Comparison of ENCODE assay signal across 17 mouse cellular contexts in genomic region chr9:23396186-23396585, GRCm38 (mm10).
DNase-seq lines count a peak whose midpoint lies in the region; ATAC-seq and TF ChIP-seq lines count a peak whose summit lies in the region.
"Had no signal": no experiment of that assay in that cellular context is flagged by ENCODE, and none has a peak within 500 bp of the region (broad histone marks: within the 10 kb centered on the region; RNA-seq: fewer than 3 reads in every experiment).

No protein-coding gene starts in this region.

- peaks cover 19 to 32% of the 10 kb centered on the region in 2 experiments for H3K4me1 ChIP-seq in heart, embryonic 14.5 days (ENCODE audit: control insufficient read depth in 2 of 2, insufficient read depth in 2 of 2, low read length in 2 of 2)
- H3K4me1 ChIP-seq in intestine, postnatal 0 days (replicated peaks; ENCODE audit: control insufficient read depth, insufficient read depth, low read length) = no peaks in the 10 kb centered on the region
- H3K4me1 ChIP-seq: forebrain, embryonic 15.5 days; hindbrain, embryonic 13.5 days; midbrain, embryonic 10.5 days; neural tube, embryonic 12.5 days had no signal

- no peaks in the 10 kb centered on the region for H3K36me3 ChIP-seq in heart, embryonic 14.5 days (ENCODE audit: control insufficient read depth, insufficient read depth, low read length)
- no peaks in the 10 kb centered on the region for H3K36me3 ChIP-seq in intestine, postnatal 0 days (ENCODE audit: control insufficient read depth, insufficient read depth)
- H3K36me3 ChIP-seq: forebrain, embryonic 15.5 days; hindbrain, embryonic 13.5 days; kidney, embryonic 15.5 days; limb, embryonic 10.5 days; lung, embryonic 15.5 days; midbrain, embryonic 10.5 days; neural tube, embryonic 12.5 days had no signal

- ATAC-seq in heart, embryonic 14.5 days (ENCODE audit: insufficient number of reproducible peaks, insufficient read depth, low FRiP score, low read depth) = no peak
- ATAC-seq in intestine, postnatal 0 days = no peak
- no peak for ATAC-seq in CD4-positive, CD25-positive, alpha-beta regulatory T cell, adult 4 months
- ATAC-seq: forebrain, embryonic 15.5 days had no signal

- H3K27me3 ChIP-seq in heart, embryonic 14.5 days (ENCODE audit: control insufficient read depth, insufficient read depth, low read length) = no peaks in the 10 kb centered on the region
- H3K27me3 ChIP-seq in intestine, postnatal 0 days (replicated peaks; ENCODE audit: control insufficient read depth, insufficient read depth, low read length) = no peaks in the 10 kb centered on the region
- H3K27me3 ChIP-seq: forebrain, embryonic 15.5 days; hindbrain, embryonic 13.5 days; kidney, embryonic 15.5 days; lung, embryonic 15.5 days; neural tube, embryonic 12.5 days had no signal

- DNase-seq in adrenal gland, postnatal 14 days = peak; percentile 27
- DNase-seq in adrenal gland, adult 8-10 months = no peak
- DNase-seq in gastrocnemius, postnatal 25 days = peak; percentile 64
- peak; percentile 55 for DNase-seq in heart, postnatal 4 days
- DNase-seq in cerebellum, adult 9-11 months = no peak
- DNase-seq: right cerebral cortex, postnatal 14 days had no signal

- no peak overlapping the region for H3K9ac ChIP-seq in heart, embryonic 14.5 days (ENCODE audit: low read length)
- no peak overlapping the region for H3K9ac ChIP-seq in intestine, postnatal 0 days (ENCODE audit: low read depth, low read length)
- H3K9ac ChIP-seq: forebrain, embryonic 15.5 days; hindbrain, embryonic 13.5 days; kidney, embryonic 15.5 days; lung, embryonic 15.5 days; neural tube, embryonic 12.5 days had no signal

- H3K4me3 ChIP-seq in heart, embryonic 14.5 days (ENCODE audit: control insufficient read depth in 1 of 2, insufficient read depth in 1 of 2, low read depth in 1 of 2, low read length in 2 of 2) = no peak overlapping the region
- H3K4me3 ChIP-seq in intestine, postnatal 0 days (ENCODE audit: low read depth, low read length) = no peak overlapping the region
- H3K4me3 ChIP-seq: forebrain, embryonic 15.5 days; hindbrain, embryonic 13.5 days; kidney, embryonic 15.5 days; limb, embryonic 10.5 days; lung, embryonic 15.5 days; midbrain, embryonic 10.5 days; neural tube, embryonic 12.5 days had no signal

- H3K27ac ChIP-seq in heart, embryonic 14.5 days (replicated peaks in 1 of 2; ENCODE audit: control insufficient read depth in 1 of 2, insufficient read depth in 1 of 2, low read depth in 2 of 2, low read length in 2 of 2) = peak overlapping the region; percentile 69 to 78
- no peak overlapping the region for H3K27ac ChIP-seq in intestine, postnatal 0 days (ENCODE audit: low read depth, low read length)
- H3K27ac ChIP-seq: forebrain, embryonic 15.5 days; hindbrain, embryonic 13.5 days; kidney, embryonic 15.5 days; limb, embryonic 10.5 days; lung, embryonic 15.5 days; midbrain, embryonic 10.5 days; neural tube, embryonic 12.5 days had no signal

- WGBS in heart, embryonic 14.5 days = 27% methylated on average over 7 of the region's 7 CpGs
- WGBS in intestine, postnatal 0 days = 83% methylated on average over 7 of the region's 7 CpGs

- H3K9me3 ChIP-seq in heart, embryonic 14.5 days (ENCODE audit: control insufficient read depth, low read length) = no peaks in the 10 kb centered on the region
- H3K9me3 ChIP-seq in intestine, postnatal 0 days (ENCODE audit: control insufficient read depth) = no peaks in the 10 kb centered on the region
- H3K9me3 ChIP-seq: forebrain, embryonic 15.5 days; hindbrain, embryonic 13.5 days; kidney, embryonic 15.5 days; limb, embryonic 10.5 days; lung, embryonic 15.5 days; midbrain, embryonic 10.5 days; neural tube, embryonic 12.5 days had no signal

- no peak overlapping the region for H3K4me2 ChIP-seq in heart, embryonic 14.5 days (ENCODE audit: low read length)
- no peak overlapping the region for H3K4me2 ChIP-seq in intestine, postnatal 0 days (replicated peaks; ENCODE audit: low read depth)
- H3K4me2 ChIP-seq: forebrain, embryonic 15.5 days; hindbrain, embryonic 13.5 days; kidney, embryonic 15.5 days; liver, embryonic 11.5 days; lung, embryonic 15.5 days; neural tube, embryonic 12.5 days had no signal

- TF ChIP-seq CTCF in intestine, postnatal 0 days (IDR thresholded peaks at IDR 0.05; ENCODE audit: low read depth) = no peak

Comparison
In these comparisons a context has a peak if more than half of its experiments do, and no peak if none do; other contexts are left out.
1. DNase-seq: peak in adrenal gland, postnatal 14 days (single experiment), gastrocnemius, postnatal 25 days (single experiment) and heart, postnatal 4 days (single experiment); none in adrenal gland, adult 8-10 months (single experiment) and cerebellum, adult 9-11 months (single experiment).